In the genomic region with DNA sequence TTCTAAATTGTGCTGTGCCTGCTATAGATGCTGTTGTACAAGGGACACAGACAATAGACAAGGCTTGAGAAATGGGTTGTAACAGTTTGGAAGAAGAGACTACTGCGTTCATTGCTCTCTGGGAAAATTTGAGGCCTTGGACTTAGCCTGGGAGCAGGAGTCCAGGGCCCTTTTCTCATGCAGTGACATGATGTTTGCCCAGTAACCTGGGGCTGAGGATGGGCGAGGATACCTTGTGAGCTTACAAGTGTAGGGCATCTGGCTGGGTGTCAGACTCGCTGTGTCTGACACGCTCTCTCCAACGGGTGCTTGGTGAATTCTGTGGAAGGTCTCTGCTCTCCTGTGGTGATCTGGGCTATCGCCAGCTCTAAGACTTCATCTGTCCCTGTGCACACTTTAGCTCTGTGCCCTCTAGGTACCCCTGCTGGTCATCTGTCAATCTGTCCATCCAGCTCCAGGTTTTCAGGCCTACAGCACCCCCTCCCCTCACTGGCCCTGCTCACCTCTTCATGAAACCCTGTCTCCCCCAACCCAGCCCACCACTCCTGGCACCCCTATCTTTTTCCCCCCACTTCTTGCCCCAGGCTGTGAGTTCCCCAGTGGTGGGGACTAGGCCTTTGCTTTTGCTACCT, we compare ENCODE assay signal across 12 mouse cellular contexts. TPM values are rescaled to one million over a fixed set of nuclear protein-coding genes. Genes with fewer than 3 reads are reported as not detected.
DNase-seq lines count a peak whose midpoint lies in the region; ATAC-seq lines count a peak whose summit lies in the region.
"Had no signal": no experiment of that assay in that cellular context is flagged by ENCODE, and none has a peak within 500 bp of the region (broad histone marks: within the 10 kb centered on the region; RNA-seq: fewer than 3 reads in every experiment).

No protein-coding gene starts in this region.

- WGBS in hindbrain, embryonic 13.5 days = 75% methylated on average over 6 of the region's 6 CpGs
- 73% methylated on average over 6 of the region's 6 CpGs for WGBS in hindbrain, embryonic 16.5 days

- peaks cover 70% of the 10 kb centered on the region for H3K4me1 ChIP-seq in hindbrain, embryonic 13.5 days (replicated peaks)
- H3K4me1 ChIP-seq in hindbrain, embryonic 16.5 days (ENCODE audit: control insufficient read depth, insufficient read depth, low read depth, low read length) = peaks cover 32% of the 10 kb centered on the region

- peak; percentile 65 for DNase-seq in cerebellum, adult 9-11 months
- no peak for DNase-seq in cerebellum, postnatal 4 days (ENCODE audit: low spot score in 2 of 2)
- DNase-seq in urinary bladder, postnatal 14 days (ENCODE audit: low spot score) = peak; percentile 2
- DNase-seq in urinary bladder, postnatal 4 days (ENCODE audit: low spot score in 2 of 2) = no peak
- no peak for DNase-seq in right cerebral cortex, postnatal 14 days
- DNase-seq: B cell, adult 2 months; cerebellum, postnatal 36 days; kidney, postnatal 14 days had no signal

- H3K4me2 ChIP-seq in hindbrain, embryonic 13.5 days = no peak overlapping the region
- no peak overlapping the region for H3K4me2 ChIP-seq in hindbrain, embryonic 16.5 days (ENCODE audit: low read length)
- H3K4me2 ChIP-seq: embryonic facial prominence, embryonic 15.5 days had no signal

- no peaks in the 10 kb centered on the region for H3K9me3 ChIP-seq in hindbrain, embryonic 13.5 days
- H3K9me3 ChIP-seq in hindbrain, embryonic 16.5 days (ENCODE audit: control insufficient read depth, low read length) = no peaks in the 10 kb centered on the region
- H3K9me3 ChIP-seq: embryonic facial prominence, embryonic 15.5 days had no signal

- no peak overlapping the region for H3K27ac ChIP-seq in hindbrain, embryonic 13.5 days
- no peak overlapping the region for H3K27ac ChIP-seq in hindbrain, embryonic 16.5 days (ENCODE audit: low read depth, low read length)
- H3K27ac ChIP-seq: embryonic facial prominence, embryonic 15.5 days had no signal

- no peak overlapping the region for H3K4me3 ChIP-seq in hindbrain, embryonic 13.5 days
- no peak overlapping the region for H3K4me3 ChIP-seq in hindbrain, embryonic 16.5 days (ENCODE audit: low read length)
- H3K4me3 ChIP-seq: embryonic facial prominence, embryonic 15.5 days had no signal

- 0 out of 2 replicates have a peak overlapping the region, but pooled peaks have one; percentile 29 for H3K9ac ChIP-seq in hindbrain, embryonic 13.5 days
- H3K9ac ChIP-seq in hindbrain, embryonic 16.5 days (ENCODE audit: low read depth, low read length) = no peak overlapping the region; the same call in 1 of the 2 replicates
- H3K9ac ChIP-seq: embryonic facial prominence, embryonic 15.5 days had no signal

- no peaks in the 10 kb centered on the region for H3K27me3 ChIP-seq in hindbrain, embryonic 13.5 days
- H3K27me3 ChIP-seq in hindbrain, embryonic 16.5 days (replicated peaks; ENCODE audit: control insufficient read depth, insufficient read depth, low read length) = no peaks in the 10 kb centered on the region
- H3K27me3 ChIP-seq: embryonic facial prominence, embryonic 15.5 days had no signal

- peaks cover 15% of the 10 kb centered on the region for H3K36me3 ChIP-seq in hindbrain, embryonic 13.5 days
- peaks cover 3% of the 10 kb centered on the region; the same call in 1 of the 2 replicates for H3K36me3 ChIP-seq in hindbrain, embryonic 16.5 days (ENCODE audit: control insufficient read depth, insufficient read depth, low read length)

- ATAC-seq in hindbrain, embryonic 13.5 days (ENCODE audit: low FRiP score) = no peak
- no peak for ATAC-seq in hindbrain, embryonic 16.5 days
- ATAC-seq in granulocyte monocyte progenitor cell, adult 5-6 weeks (replicated peaks; ENCODE audit: poor library complexity, severe bottlenecking) = no peak

RNA-seq across cellular contexts. Expression of a gene that starts 5.0 kb away (rescaled TPM):
- polyA plus RNA-seq in hindbrain, embryonic 13.5 days (2015; fragmentation: Nextera tagmentation; extraction: Ambion mirVana) = 9.0 and 9.1 TPM in 2 replicates
- polyA plus RNA-seq in hindbrain, embryonic 16.5 days (2015; fragmentation: Nextera tagmentation; extraction: Ambion mirVana) = 7.3 and 8.4 TPM in 2 replicates
- 14.4 and 20.2 TPM in 2 replicates for total RNA-seq in granulocyte monocyte progenitor cell, adult 5-6 weeks (2014; fragmentation: Nextera tagmentation)
- 5.3 and 6.0 TPM in 2 replicates for total RNA-seq in granulocyte monocyte progenitor cell, adult 5-6 weeks (2017)

Comparison
In these comparisons a context has a peak if more than half of its experiments do, and no peak if none do; other contexts are left out.
1. DNase-seq: peak in cerebellum, adult 9-11 months (single experiment) and urinary bladder, postnatal 14 days (single experiment); none in cerebellum, postnatal 4 days (0 of 2), urinary bladder, postnatal 4 days (0 of 2) and right cerebral cortex, postnatal 14 days (single experiment).